Mouse (Mus musculus): Measurements from ENCODE around the gene Kidins220.

The Kidins220 gene

DNA sequence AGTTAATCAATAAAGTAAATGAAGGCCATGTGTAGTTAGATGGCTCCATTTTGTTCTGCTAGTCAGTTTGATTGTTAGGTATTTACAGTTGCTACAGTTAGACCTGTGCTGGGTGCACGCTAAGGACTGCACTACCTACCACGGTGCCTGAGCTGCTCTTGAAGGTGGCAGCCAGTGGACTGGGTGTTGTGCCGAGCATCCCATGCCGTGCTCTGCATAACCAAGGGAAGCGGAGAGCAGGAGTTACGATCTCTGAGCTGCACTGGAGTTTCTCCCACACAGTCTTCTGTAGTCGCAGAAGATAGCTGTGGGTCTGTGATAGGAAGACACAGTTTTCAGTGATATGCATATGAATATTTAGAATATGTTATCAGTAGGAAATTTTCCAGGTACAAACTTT is 51.6 kb downstream of the Kidins220 start:
- in situ Hi-C loops (cut with MseI, MboI), result loop anchor here in 1 of 2 experiments (25.0 kb wide), 1 partner anchor 1061 kb away; no protein-coding TSS in a partner anchor

DNA sequence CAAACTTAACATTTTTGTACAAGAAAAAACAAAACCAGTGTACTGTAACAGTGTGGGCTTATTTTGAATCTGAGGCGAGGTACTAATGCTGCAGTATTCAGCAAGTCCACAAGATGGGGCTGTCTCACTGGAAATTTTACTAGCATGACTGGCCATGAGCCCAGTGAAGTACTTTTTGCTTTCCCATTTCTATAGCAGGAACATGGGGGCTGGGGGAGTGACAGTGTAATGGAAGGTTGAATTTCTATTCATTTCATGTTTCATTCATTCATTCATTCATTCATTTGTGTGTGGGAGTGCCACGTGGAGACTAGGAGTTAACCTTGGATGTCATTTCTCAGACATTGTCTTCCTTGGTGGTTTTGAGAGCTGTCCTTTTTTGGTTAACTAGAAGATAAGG is 52.7 kb downstream of the Kidins220 start:
- in situ Hi-C loops (cut with MseI, MboI), result loop anchor here in 1 of 2 experiments (25.0 kb wide), 1 partner anchor 1060 kb away; no protein-coding TSS in a partner anchor

- in situ Hi-C loops (cut with MseI, MboI), result loop anchor here in 1 of 2 experiments (25.0 kb wide), 1 partner anchor 1054 kb away; no protein-coding TSS in a partner anchor
Observed at GRCm38 (mm10) chr12:25033662-25034337, 59.1 kb downstream of the Kidins220 start.

DNA sequence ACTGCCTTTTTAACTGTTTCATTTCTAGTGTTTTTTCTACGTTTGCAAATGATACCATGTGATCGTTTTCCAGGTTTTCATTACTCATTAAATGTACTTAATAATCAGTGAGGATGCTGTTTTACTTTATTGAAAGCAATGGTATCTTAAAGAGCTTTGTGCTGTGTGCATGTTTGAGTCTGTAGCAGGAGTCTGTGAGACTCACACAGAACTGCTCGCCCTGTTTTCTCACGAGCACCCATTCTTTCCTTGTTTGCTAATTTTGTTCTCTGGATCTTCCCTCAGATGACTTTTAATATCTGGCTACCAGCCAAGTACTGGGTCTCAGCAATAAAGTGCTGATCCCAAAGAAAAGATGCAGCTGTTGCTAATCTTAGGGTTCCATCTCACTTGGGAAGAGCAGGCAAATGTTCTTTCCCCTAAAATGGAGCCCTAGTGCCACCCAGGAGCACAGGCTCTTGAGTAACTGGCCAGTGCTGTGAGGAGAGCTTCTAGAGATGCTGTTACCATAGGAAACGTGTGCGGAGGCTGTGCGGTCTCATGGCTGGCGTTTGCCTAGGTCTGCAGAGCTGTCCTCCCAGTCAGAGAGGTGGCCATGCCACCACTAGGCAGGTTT is 59.7 kb downstream of the Kidins220 start:
- in situ Hi-C loops (cut with MseI, MboI), result loop anchor here in 1 of 2 experiments (25.0 kb wide), 1 partner anchor 1053 kb away; no protein-coding TSS in a partner anchor

DNA sequence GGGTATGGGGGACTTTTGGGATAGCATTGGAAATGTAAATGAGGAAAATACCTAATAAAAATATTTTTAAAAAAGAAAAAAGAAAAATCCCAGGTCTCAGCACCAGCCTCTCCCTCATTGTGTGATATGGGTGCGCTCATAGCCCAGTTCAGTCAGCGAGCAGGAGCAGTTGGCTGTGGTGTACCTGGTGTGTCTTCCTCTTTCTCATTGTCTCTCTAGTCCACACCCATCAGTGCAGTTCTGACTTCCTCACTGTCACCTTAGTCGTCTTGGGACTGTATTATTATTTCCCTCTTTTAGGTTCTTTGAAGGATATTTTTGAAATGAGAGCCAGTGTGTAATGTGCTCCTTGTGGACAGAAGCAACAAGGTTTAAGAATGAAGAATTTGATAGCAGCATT is 61.3 kb downstream of the Kidins220 start:
- in situ Hi-C loops (cut with MseI, MboI), result loop anchor here in 1 of 2 experiments (25.0 kb wide), 1 partner anchor 1051 kb away; no protein-coding TSS in a partner anchor

DNA sequence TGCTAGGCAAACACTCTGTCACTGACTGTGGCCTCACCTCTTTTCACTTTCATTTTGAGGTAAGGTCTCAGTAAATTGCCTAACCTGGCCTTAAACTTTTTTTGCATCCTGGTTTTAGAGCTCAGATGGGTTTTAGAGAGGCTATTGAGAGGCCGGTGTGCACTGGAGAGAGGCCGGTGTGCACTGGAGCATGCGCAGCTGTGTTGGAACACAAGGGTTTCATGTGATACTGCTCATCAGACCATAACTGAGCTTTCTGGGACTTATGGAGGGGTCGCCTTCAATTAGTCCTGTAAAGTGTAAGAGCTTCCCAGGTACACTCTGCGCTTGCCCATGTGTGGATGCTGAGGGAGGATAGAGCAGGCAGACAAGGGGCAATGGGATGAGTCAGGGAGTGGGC is 62.5 kb downstream of the Kidins220 start:
- in situ Hi-C loops (cut with MseI, MboI), result loop anchor here in 1 of 2 experiments (25.0 kb wide), 1 partner anchor 1050 kb away; no protein-coding TSS in a partner anchor

DNA sequence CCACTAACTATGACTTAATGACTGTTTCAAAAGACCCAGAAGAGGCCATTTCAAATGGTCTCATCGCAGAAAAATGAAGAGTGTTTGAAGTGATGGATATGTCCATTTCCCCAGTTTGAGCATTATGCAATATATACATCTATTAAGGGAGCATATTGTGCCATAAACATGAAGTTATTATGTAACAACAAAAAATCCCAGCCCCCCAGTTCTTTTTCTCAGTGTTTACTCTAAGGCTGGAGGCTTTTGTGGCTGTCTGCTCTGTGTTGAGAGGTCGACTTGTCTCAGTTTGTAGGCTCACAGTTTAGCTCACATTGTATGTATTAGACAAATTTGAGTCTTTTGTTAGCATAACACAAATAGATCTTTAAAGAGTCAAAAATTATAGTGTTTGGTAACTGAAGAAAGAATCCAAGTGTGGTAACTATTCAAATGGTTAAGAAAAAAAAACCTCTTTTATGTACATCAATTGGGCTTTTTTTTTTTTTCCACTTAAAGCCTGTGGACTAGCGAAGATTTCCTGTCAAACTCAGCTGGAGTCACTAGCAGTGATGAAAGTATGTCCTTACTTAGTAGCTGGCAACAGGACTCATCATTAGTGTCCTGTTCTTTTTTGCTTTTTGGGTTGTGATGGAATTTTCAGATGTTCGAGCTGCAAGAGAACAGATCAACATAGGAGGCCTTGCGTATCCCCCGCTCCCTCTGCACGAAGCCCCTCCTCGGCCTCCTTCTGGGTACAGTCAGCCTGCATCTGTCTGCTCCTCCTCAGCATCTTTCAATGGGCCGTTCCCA is 63.2 kb downstream of the Kidins220 start:
- in situ Hi-C loops (cut with MseI, MboI), result loop anchor here in 1 of 2 experiments (25.0 kb wide), 1 partner anchor 1049 kb away; no protein-coding TSS in a partner anchor

DNA sequence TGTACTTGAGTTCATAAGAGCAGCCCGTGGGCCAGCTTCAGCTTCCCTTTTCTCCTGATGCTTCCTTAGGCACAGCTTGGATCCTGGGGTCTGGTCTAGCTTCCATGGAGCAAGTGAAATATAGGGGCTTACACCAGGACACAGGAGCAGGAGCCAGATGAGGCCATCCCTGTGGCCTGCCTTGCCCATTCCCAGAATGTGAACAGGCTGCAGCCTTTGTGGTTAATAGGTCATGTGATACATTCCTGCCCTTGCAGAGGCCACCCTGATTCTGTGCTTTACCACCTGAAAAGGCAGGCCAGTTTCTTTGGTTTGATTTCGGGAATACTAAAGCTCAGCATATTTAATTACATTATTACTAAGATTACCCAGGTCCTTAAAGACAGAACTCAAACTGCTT is 69.3 kb downstream of the Kidins220 start:
- in situ Hi-C loops (cut with MseI, MboI), result loop anchor here in 1 of 2 experiments (25.0 kb wide), 1 partner anchor 1043 kb away; no protein-coding TSS in a partner anchor

DNA sequence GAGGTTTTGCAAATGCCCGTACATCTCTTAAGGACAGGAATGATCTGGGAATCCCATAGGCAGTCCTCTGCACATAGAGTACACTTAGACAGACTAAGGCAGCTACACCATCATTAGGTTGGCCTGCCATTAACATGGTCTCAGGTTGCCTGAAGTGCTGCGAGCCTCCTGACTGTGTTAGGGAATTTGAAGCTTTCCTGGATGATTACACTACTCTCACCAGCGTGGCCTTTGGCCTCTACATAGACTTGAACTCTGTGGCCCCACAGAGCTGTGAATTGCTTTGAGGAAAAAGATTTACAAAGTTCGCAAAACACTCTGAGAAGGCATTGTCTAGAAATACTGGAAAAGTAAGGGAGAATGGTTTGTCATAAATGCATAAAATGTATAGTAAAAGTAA is 69.9 kb downstream of the Kidins220 start:
- in situ Hi-C loops (cut with MseI, MboI), result loop anchor here in 1 of 2 experiments (25.0 kb wide), 1 partner anchor 1043 kb away; no protein-coding TSS in a partner anchor

GRCm38 (mm10) chr12:25049253-25049652 is 74.5 kb downstream of the Kidins220 start:
- in situ Hi-C loops (cut with MseI, MboI), result loop anchor here in 1 of 2 experiments (25.0 kb wide), 1 partner anchor 1038 kb away; no protein-coding TSS in a partner anchor

- in situ Hi-C loops (cut with MseI, MboI), result loop anchor here in 1 of 2 experiments (25.0 kb wide), 1 partner anchor 1233 kb away; no protein-coding TSS in a partner anchor
Observed at GRCm38 (mm10) chr12:25054511-25054910, 79.8 kb downstream of the Kidins220 start.

DNA sequence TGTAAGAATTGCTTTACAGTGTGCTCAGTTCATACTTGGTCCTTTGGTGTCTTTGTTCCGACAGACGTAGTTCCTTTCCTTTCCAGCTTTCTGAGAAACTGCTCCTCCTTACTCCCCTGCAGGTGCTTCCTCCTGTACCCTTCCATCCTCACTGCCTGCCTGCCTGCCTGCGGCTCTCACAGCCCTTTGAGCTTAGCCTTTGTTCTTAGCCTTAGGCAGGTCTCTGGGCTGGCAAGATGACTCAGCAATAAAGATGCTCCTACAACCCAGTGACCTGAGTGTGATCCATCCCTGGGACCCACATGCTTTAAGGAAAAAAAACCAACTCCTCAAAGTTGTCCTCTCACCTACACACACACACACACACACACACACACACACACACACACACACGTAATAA is 80.2 kb downstream of the Kidins220 start:
- in situ Hi-C loops (cut with MseI, MboI), result loop anchor here in 1 of 2 experiments (25.0 kb wide), 1 partner anchor 1232 kb away; no protein-coding TSS in a partner anchor

DNA sequence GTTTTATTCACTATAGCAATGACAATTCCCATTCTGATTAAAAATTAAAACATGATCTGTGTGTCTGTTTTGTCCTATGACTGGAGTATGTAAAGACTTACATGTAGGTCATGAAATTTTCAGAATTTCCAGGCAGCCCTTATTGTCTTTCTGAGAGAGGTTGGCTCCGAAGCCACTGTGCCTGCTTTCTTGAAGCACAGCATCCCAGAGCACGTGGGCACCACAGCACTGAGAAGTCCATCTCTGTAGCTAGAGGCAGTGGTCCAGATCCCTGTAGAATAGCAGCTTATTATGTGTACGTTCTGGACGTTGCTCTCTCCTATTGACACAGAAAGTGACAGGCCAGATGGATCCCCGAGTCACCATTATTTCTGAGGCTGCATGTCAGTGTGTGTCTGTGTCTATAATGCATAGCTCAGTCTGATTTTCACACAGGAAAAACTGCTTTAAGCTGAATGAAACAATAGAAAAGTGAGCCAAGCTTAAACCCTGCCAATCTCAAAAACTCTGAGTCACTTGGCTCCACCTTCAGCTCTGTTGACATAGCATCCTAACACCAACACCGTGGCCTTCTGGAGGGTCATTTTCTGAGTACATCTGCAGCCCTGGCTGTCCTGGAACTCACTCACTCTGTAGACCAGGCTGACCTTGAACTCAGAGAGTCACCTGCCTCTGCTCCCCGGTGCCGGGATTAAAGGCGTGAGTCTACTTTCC is 84.9 kb downstream of the Kidins220 start:
- in situ Hi-C loops (cut with MseI, MboI), result loop anchor here in 1 of 2 experiments (25.0 kb wide), 1 partner anchor 1228 kb away; no protein-coding TSS in a partner anchor

DNA sequence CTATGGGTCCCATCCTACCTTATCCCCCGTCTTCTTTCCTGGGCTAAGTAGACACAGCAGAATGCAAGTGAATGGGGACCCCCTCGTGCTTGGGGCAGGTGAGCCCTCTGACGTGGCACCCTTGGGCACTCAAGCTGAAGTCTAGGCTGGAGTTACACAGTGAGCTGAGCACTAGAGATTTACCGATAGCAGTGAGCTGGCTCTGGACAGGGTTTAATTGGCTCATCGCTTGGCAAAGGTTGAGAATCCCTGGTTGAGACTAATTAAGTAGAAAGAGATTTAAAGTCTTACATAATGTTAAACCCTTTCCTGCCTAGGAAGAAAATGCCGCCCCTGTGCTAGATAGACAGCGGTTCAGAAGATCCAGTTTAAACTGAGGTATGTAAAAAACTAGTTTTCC is 86.2 kb downstream of the Kidins220 start:
- in situ Hi-C loops (cut with MseI, MboI), result loop anchor here in 1 of 2 experiments (25.0 kb wide), 1 partner anchor 1226 kb away; no protein-coding TSS in a partner anchor

GRCm38 (mm10) chr12:25062264-25062663 is 87.5 kb downstream of the Kidins220 start:
- in situ Hi-C loops (cut with MseI, MboI), result loop anchor here in 1 of 2 experiments (25.0 kb wide), 1 partner anchor 1225 kb away; no protein-coding TSS in a partner anchor

DNA sequence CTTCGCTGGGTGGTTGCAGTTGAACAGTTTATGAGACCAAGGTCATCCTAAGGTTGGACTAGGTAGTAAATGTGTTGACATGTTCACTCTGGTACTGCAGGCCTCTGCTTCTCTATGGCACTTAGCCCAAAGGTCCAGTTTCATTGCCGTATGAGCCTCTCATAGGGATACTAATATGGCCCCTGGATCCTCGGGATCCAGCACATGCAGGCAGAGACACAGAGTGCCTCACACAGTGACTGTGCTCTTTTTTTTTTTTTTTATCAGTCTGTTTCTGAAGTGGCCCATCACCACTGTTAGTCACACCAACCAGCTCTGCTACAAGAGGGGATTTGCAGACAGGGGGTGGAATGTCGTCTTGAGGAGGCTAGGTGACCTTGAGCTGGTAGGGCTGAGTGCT is 98.6 kb downstream of the Kidins220 start:
- in situ Hi-C loops (cut with MseI, MboI), result loop anchor here in 1 of 2 experiments (25.0 kb wide), 1 partner anchor 1214 kb away; no protein-coding TSS in a partner anchor

DNA sequence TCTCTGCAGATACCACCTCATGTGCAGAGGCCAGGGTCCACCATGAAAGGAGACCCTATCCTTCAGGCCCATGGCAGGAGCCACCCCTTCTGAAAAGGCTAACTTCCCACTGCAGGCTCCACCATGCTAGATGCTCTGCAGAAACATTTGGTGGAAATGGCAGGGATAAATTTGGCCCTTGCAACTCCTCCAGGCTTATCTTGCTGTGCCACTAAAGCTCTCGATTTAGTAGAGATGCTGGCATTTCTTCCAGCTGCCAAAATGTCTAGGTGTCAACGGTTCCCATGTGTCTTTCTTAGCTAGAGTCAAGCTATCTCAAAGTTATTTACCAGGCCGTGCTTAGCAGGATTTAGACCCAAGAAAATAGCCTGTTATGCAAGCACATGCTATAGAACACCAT is 99.6 kb downstream of the Kidins220 start:
- in situ Hi-C loops (cut with MseI, MboI), result loop anchor here in 1 of 2 experiments (25.0 kb wide), 1 partner anchor 1213 kb away; no protein-coding TSS in a partner anchor

DNA sequence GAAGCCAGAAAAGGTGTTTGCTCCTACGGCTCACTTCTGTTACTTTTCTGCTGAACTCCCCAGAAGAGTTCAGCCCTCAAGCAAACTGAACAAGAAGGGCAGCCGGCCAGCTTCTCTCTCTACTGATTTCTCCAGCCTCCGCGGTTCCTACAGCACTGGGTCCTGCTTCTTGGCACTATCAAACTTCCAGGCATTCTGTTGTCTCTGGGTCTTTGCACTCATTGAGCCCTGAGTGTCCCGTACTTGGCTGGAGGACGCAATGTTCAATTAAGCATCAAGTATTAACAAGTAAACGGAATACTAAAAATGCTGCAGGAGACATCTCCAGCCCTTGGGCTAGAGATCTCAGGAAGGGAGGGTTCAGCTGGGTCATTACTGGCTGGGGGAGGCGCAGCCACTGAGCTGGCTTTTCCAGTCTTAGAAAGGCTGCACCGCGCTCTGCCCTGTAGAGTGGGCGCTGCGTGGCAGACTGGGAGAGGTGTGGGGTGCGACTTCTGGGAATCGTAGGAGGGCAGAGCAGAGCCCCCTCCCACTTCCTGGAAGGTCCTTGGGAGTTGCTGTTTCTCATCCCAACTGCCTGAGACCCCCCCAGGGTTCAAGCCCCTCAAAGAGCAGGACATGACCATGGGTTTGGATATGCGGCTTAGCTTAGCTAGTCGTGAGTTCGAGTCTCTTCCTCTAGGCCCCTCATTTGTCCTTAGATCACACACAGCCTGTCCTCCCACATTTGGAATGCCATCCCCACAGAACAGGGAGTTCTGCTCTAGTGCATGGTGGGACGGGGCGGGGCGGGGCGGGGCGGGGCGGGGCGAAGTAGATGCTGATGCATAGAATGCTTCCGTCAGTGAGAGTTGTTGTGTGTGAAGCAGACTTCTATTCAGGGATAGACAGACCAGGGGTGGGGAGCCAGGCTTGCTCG is 108.8 kb downstream of the Kidins220 start:
- in situ Hi-C loops (cut with MseI, MboI), result loop anchor here (25.0 kb wide), 1 partner anchor 979 kb away; no protein-coding TSS in a partner anchor

- in situ Hi-C loops (cut with MseI, MboI), result loop anchor here (25.0 kb wide), 1 partner anchor 975 kb away; no protein-coding TSS in a partner anchor
Observed at GRCm38 (mm10) chr12:25086966-25087365, 112.2 kb downstream of the Kidins220 start.

Measured in mouse trophoblast stem cell (cell line).